Mouse (Mus musculus) urinary bladder, postnatal 25 days (tissue): ENCODE measurements around the gene Dnajb7.
A peak's percentile ranks its signal among the peaks of the same experiment; 100 is the strongest.

Source experiments
- DNase-seq: peaks from one replicate; pipeline ENCODE4 v3.0.0; 2022; ENCODE audit warnings: low spot score

The Dnajb7 gene

GRCm38 (mm10) chr15:81365246-81365645 is 42.9 kb downstream of the Dnajb7 start:
- DNase-seq, result no peak

GRCm38 (mm10) chr15:81364271-81364670 is 43.8 kb downstream of the Dnajb7 start:
- no peak for DNase-seq

- DNase-seq, result no peak
Measured at GRCm38 (mm10) chr15:81362501-81362900, 45.6 kb downstream of the Dnajb7 start.

GRCm38 (mm10) chr15:81361417-81362015 is 46.6 kb downstream of the Dnajb7 start:
- DNase-seq, result no peak

- DNase-seq, result no peak
Measured at GRCm38 (mm10) chr15:81361022-81361404, 47.1 kb downstream of the Dnajb7 start.

- peak; percentile 89 for DNase-seq
Measured at GRCm38 (mm10) chr15:81360345-81361021, 47.6 kb downstream of the Dnajb7 start, which contains the start of gene Slc25a17. Gene Slc25a17 (minus strand): TSS chr15:81360812.

- no peak for DNase-seq
Measured at GRCm38 (mm10) chr15:81359421-81359820, 48.7 kb downstream of the Dnajb7 start.

- DNase-seq, result no peak
Measured at GRCm38 (mm10) chr15:81358943-81359342, 49.2 kb downstream of the Dnajb7 start.

- DNase-seq, result peak; percentile 43
Measured at GRCm38 (mm10) chr15:81356946-81357345, 51.2 kb downstream of the Dnajb7 start.
